ENCODE assay signal across 20 mouse cellular contexts in the genomic region with DNA sequence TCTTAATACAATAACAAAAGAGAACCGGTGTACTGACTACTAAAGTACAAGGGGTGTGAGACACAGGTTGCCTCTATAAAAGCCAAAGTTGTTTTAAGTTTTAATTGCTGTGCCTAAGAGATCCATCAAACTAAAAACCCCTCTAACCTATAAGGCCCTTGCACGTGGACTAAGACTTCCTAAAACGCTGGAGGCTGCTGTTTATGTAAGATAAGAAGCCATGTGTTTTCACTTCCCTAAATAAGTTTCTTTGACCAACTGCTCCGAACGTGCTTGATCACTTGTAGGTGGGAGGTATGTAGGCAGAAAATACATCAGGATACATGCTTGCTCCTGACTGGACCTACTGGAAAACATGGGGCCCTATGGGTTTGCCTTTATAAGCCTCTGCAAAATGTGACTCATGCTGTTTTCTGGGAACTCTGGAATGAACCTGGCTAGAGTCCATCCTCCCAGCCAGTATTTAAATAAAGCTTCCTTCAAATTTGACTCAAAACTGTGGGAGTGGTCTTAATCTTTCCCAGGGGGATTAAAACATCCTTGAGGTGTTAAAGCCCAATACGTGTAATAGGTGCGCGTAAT. TPM values are rescaled to one million over a fixed set of nuclear protein-coding genes. Genes with fewer than 3 reads are reported as not detected.
DNase-seq lines count a peak whose midpoint lies in the region; ATAC-seq and TF ChIP-seq lines count a peak whose summit lies in the region.
"Had no signal": no experiment of that assay in that cellular context is flagged by ENCODE, and none has a peak within 500 bp of the region (broad histone marks: within the 10 kb centered on the region; RNA-seq: fewer than 3 reads in every experiment).

No protein-coding gene starts in this region.

- no peak overlapping the region for H3K4me2 ChIP-seq in kidney, postnatal 0 days (ENCODE audit: low read length)
- H3K4me2 ChIP-seq in midbrain, postnatal 0 days (ENCODE audit: low read depth, low read length, poor library complexity, severe bottlenecking), result no peak overlapping the region
- H3K4me2 ChIP-seq: heart, embryonic 12.5 days; liver, embryonic 13.5 days had no signal

- H3K4me1 ChIP-seq in kidney, postnatal 0 days (replicated peaks; ENCODE audit: insufficient read depth, low read length), result no peaks in the 10 kb centered on the region
- peaks cover 7% of the 10 kb centered on the region; the same call in 1 of the 2 replicates for H3K4me1 ChIP-seq in midbrain, postnatal 0 days (ENCODE audit: insufficient read depth, low read length)
- H3K4me1 ChIP-seq: liver, embryonic 13.5 days had no signal

- no peaks in the 10 kb centered on the region for H3K27me3 ChIP-seq in kidney, postnatal 0 days (ENCODE audit: insufficient read depth, low read length)
- H3K27me3 ChIP-seq in midbrain, postnatal 0 days (ENCODE audit: insufficient read depth, low read length), result no peaks in the 10 kb centered on the region
- H3K27me3 ChIP-seq: heart, embryonic 12.5 days; liver, embryonic 13.5 days had no signal

- 47% methylated on average over 8 of the region's 8 CpGs for WGBS in kidney, postnatal 0 days
- 82% methylated on average over 8 of the region's 8 CpGs for WGBS in midbrain, postnatal 0 days

- no peak overlapping the region for H3K4me3 ChIP-seq in kidney, postnatal 0 days (replicated peaks; ENCODE audit: low read depth, low read length)
- H3K4me3 ChIP-seq in midbrain, postnatal 0 days (ENCODE audit: low read depth, low read length), result no peak overlapping the region
- H3K4me3 ChIP-seq: heart, embryonic 12.5 days; hindbrain, embryonic 10.5 days; liver, embryonic 13.5 days had no signal

- ATAC-seq in kidney, postnatal 0 days (replicated peaks; ENCODE audit: low FRiP score, low read depth), result no peak
- peak; percentile 74 to 84 for ATAC-seq in hematopoietic stem cell, adult 5-6 weeks (replicated peaks in 1 of 2; ENCODE audit: insufficient read depth in 1 of 2, low FRiP score in 2 of 2, low TSS enrichment in 1 of 2, low read depth in 1 of 2, poor library complexity in 2 of 2, severe bottlenecking in 2 of 2)
- no peak for ATAC-seq in midbrain, postnatal 0 days (ENCODE audit: low FRiP score)

- peak; percentile 61 for DNase-seq in kidney, postnatal 0 days (ENCODE audit: low spot score)
- DNase-seq in kidney, postnatal 14 days, result no peak
- peak; percentile 40 for DNase-seq in A20 (ENCODE audit: low read depth, low spot score)
- peak; percentile 19 for DNase-seq in Muller cell, postnatal 12 days (ENCODE audit: inconsistent ontology term)
- DNase-seq in midbrain, postnatal 0 days (ENCODE audit: low spot score), result no peak
- no peak for DNase-seq in cerebellum, adult 9-11 months
- DNase-seq in cerebellum, postnatal 25 days, result no peak
- DNase-seq: adrenal gland, postnatal 10 days; cerebellum, adult 8-10 months; gastrocnemius, postnatal 25 days; liver, embryonic 13.5 days; midbrain, embryonic 14.5 days had no signal

- no peak for TF ChIP-seq CTCF in kidney, postnatal 0 days (IDR thresholded peaks at IDR 0.05; ENCODE audit: low read depth)
- TF ChIP-seq CTCF in midbrain, postnatal 0 days (IDR thresholded peaks at IDR 0.05), result no peak

- no peaks in the 10 kb centered on the region for H3K9me3 ChIP-seq in kidney, postnatal 0 days (replicated peaks; ENCODE audit: low read length)
- H3K9me3 ChIP-seq in midbrain, postnatal 0 days (ENCODE audit: low read length), result no peaks in the 10 kb centered on the region
- H3K9me3 ChIP-seq: heart, embryonic 12.5 days; liver, embryonic 13.5 days had no signal

- no peak overlapping the region for H3K27ac ChIP-seq in kidney, postnatal 0 days
- no peak overlapping the region for H3K27ac ChIP-seq in midbrain, postnatal 0 days (ENCODE audit: low read depth, low read length)
- H3K27ac ChIP-seq: hindbrain, embryonic 10.5 days; liver, embryonic 13.5 days had no signal

- H3K9ac ChIP-seq in kidney, postnatal 0 days (ENCODE audit: low read depth, low read length), result no peak overlapping the region
- no peak overlapping the region for H3K9ac ChIP-seq in midbrain, postnatal 0 days (replicated peaks; ENCODE audit: low read length, poor library complexity, severe bottlenecking)
- H3K9ac ChIP-seq: heart, embryonic 12.5 days; liver, embryonic 13.5 days had no signal

- no peaks in the 10 kb centered on the region for H3K36me3 ChIP-seq in kidney, postnatal 0 days (ENCODE audit: insufficient read depth, low read length)
- H3K36me3 ChIP-seq in midbrain, postnatal 0 days (ENCODE audit: insufficient read depth, low read length), result no peaks in the 10 kb centered on the region
- H3K36me3 ChIP-seq: heart, embryonic 12.5 days; hindbrain, embryonic 10.5 days; liver, embryonic 13.5 days had no signal

RNA-seq across cellular contexts. Expression of a gene that starts 31.9 kb away (rescaled TPM):
- 0.18 and 0.29 TPM in 2 replicates for polyA plus RNA-seq in kidney, postnatal 0 days (2015; fragmentation: Nextera tagmentation; extraction: Ambion mirVana)
- not detected in 2 replicates for total RNA-seq in hematopoietic stem cell, adult 5-6 weeks (2017)
- total RNA-seq in midbrain, postnatal 0 days (2014; rRNA removed), result not detected in 2 replicates
- polyA plus RNA-seq in midbrain, postnatal 0 days (2015; fragmentation: Nextera tagmentation; extraction: Ambion mirVana), result not detected in 2 replicates
- total RNA-seq: adrenal gland, postnatal 10 days; gastrocnemius, postnatal 25 days; layer of hippocampus, postnatal 14 days; left cerebral cortex, postnatal 25 days had no signal
- polyA plus RNA-seq: heart, embryonic 12.5 days; hindbrain, embryonic 10.5 days; kidney, embryonic 16.5 days; liver, embryonic 13.5 days; midbrain, embryonic 14.5 days; neural tube, embryonic 11.5 days; thymus, postnatal 0 days had no signal

Comparison
In these comparisons a context has a peak if more than half of its experiments do, and no peak if none do; other contexts are left out.
1. DNase-seq: peak in kidney, postnatal 0 days (single experiment), A20 (single experiment) and Muller cell, postnatal 12 days (single experiment); none in kidney, postnatal 14 days (single experiment), midbrain, postnatal 0 days (single experiment), cerebellum, adult 9-11 months (single experiment) and cerebellum, postnatal 25 days (0 of 2).
2. ATAC-seq: peak in hematopoietic stem cell, adult 5-6 weeks (2 of 2); none in kidney, postnatal 0 days (single experiment) and midbrain, postnatal 0 days (single experiment).